Mouse (Mus musculus) bone marrow macrophage, adult 2 months (primary cell): ENCODE data around the gene Gpr182. TPM values are rescaled to one million over a fixed set of nuclear protein-coding genes. Genes with fewer than 3 reads are reported as not detected.
A peak's percentile ranks its signal among the peaks of the same experiment; 100 is the strongest.

Source experiments
- H3K27ac ChIP-seq: 2 replicates; pipeline ENCODE4 v1.5.1; 2012; ENCODE audit warnings: low read depth, low read length; ENCODE audit not compliant: insufficient read depth
- H3K4me1 ChIP-seq: 2 replicates; pipeline ENCODE4 v1.6.1; 2012; ENCODE audit warnings: low read length; ENCODE audit not compliant: control insufficient read depth, insufficient read depth
- H3K4me3 ChIP-seq: 2 replicates; pipeline ENCODE4 v1.5.1; 2012; ENCODE audit warnings: mild to moderate bottlenecking, low read length, moderate library complexity; ENCODE audit not compliant: insufficient read depth
- CTCF ChIP-seq: IDR thresholded peaks from 2 replicates; pipeline ENCODE4 v1.5.1; 2012; ENCODE audit warnings: low read depth, mild to moderate bottlenecking, low read length, moderate library complexity
- POLR2A ChIP-seq: IDR thresholded peaks from 2 replicates; pipeline ENCODE4 v1.6.1; 2012; ENCODE audit warnings: mild to moderate bottlenecking, low read depth, low read length, borderline replicate concordance
- polyA plus RNA-seq: library from polyadenylated mRNA; stranded (reverse); fragments of >200 nt; gene quantifications from 2 replicates; pipeline ENCODE4 v1.2.4, GENCODE M21; 2012; ENCODE audit not compliant: missing spikeins, insufficient read depth, insufficient read length

The Gpr182 gene
- polyA plus RNA-seq, 1 experiment, result not detected

- H3K4me3 ChIP-seq, result no peak overlapping the region
- no peak overlapping the region for H3K27ac ChIP-seq
- no peak for TF ChIP-seq POLR2A
- TF ChIP-seq CTCF, result peak; percentile 32; the same call in 1 of the 2 replicates
- H3K4me1 ChIP-seq, result peaks cover 19% of the 10 kb centered on the region
Measured at GRCm38 (mm10) chr10:127738151-127738882, 13.2 kb downstream of the Gpr182 start.

- Histone ChIP-seq H3K4me3 (no peak overlapping the region), H3K4me1 (peaks cover 19% of the 10 kb centered on the region), H3K27ac (peak overlapping the region; percentile 68)
- no peak for TF ChIP-seq POLR2A
- 0 out of 2 replicates have a peak, but pooled peaks have one; percentile 2 for TF ChIP-seq CTCF
Measured at GRCm38 (mm10) chr10:127737552-127737951, 14.0 kb downstream of the Gpr182 start.

- Histone ChIP-seq H3K4me3 (no peak overlapping the region), H3K4me1 (peaks cover 19% of the 10 kb centered on the region), H3K27ac (peak overlapping the region; percentile 68)
- TF ChIP-seq CTCF (no peak), POLR2A (no peak)
Measured at GRCm38 (mm10) chr10:127736916-127737315, 14.6 kb downstream of the Gpr182 start.

GRCm38 (mm10) chr10:127736266-127736665, 15.3 kb downstream of the Gpr182 start:
- Histone ChIP-seq H3K4me1 (peaks cover 22% of the 10 kb centered on the region), H3K4me3 (no peak overlapping the region), H3K27ac (no peak overlapping the region)
- TF ChIP-seq POLR2A (no peak), CTCF (no peak)

- Histone ChIP-seq H3K4me1 (peaks cover 23% of the 10 kb centered on the region), H3K27ac (no peak overlapping the region), H3K4me3 (no peak overlapping the region)
- peak; percentile 33; the same call in 1 of the 2 replicates for TF ChIP-seq CTCF
- no peak for TF ChIP-seq POLR2A
Measured at GRCm38 (mm10) chr10:127734434-127734833, 17.1 kb downstream of the Gpr182 start.

GRCm38 (mm10) chr10:127731397-127731796, 20.1 kb downstream of the Gpr182 start:
- TF ChIP-seq POLR2A (no peak), CTCF (no peak)
- Histone ChIP-seq H3K27ac (no peak overlapping the region), H3K4me1 (peaks cover 8% of the 10 kb centered on the region)

GRCm38 (mm10) chr10:127730933-127731310, 20.6 kb downstream of the Gpr182 start:
- TF ChIP-seq POLR2A (no peak), CTCF (no peak)
- Histone ChIP-seq H3K4me1 (peaks cover 6% of the 10 kb centered on the region; the same call in 1 of the 2 replicates), H3K4me3 (no peak overlapping the region), H3K27ac (no peak overlapping the region)

More at GRCm38 (mm10) chr10:127731397-127731796, 20.1 kb downstream of the Gpr182 start:
- H3K4me3 ChIP-seq, result no peak overlapping the region

GRCm38 (mm10) chr10:127730285-127730932, 21.1 kb downstream of the Gpr182 start:
- no peak for TF ChIP-seq CTCF
- no peak for TF ChIP-seq POLR2A
- H3K27ac ChIP-seq, result no peak overlapping the region
- no peak overlapping the region for H3K4me3 ChIP-seq
- H3K4me1 ChIP-seq, result peaks cover 6% of the 10 kb centered on the region; the same call in 1 of the 2 replicates

- no peak overlapping the region for H3K4me3 ChIP-seq
- no peak for TF ChIP-seq CTCF
- TF ChIP-seq POLR2A, result no peak
- H3K4me1 ChIP-seq, result peaks cover 6% of the 10 kb centered on the region; the same call in 1 of the 2 replicates
- no peak overlapping the region for H3K27ac ChIP-seq
Measured at GRCm38 (mm10) chr10:127728437-127728836, 23.1 kb downstream of the Gpr182 start.

- Histone ChIP-seq H3K4me3 (no peak overlapping the region), H3K4me1 (no peaks in the 10 kb centered on the region), H3K27ac (no peak overlapping the region)
- TF ChIP-seq CTCF, result no peak
- TF ChIP-seq POLR2A, result no peak
Measured at GRCm38 (mm10) chr10:127725136-127725535, 26.4 kb downstream of the Gpr182 start.
